Mouse (Mus musculus) c-Kit-positive CD71-negative TER-119-negative erythroid progenitor cells, embryonic 14.5 days (primary cell): ENCODE results near the gene Igf2bp1.
"Not testable (repeated sequence)": the region's sequence is repeated elsewhere in the genome, so short reads cannot be mapped to it uniquely, and the experiment has no call there.

Source experiments
- DNase-seq: peaks from one replicate; pipeline ENCODE4 v3.0.0-alpha.2; 2013; ENCODE audit warnings: low read depth

Igf2bp1 gene

GRCm38 (mm10) chr11:95959152-95959551, 46.6 kb downstream of the Igf2bp1 start:
- no peak for DNase-seq

- DNase-seq: no peak
Measured at GRCm38 (mm10) chr11:95958251-95958650, 47.5 kb downstream of the Igf2bp1 start.

GRCm38 (mm10) chr11:95957407-95957806, 48.3 kb downstream of the Igf2bp1 start:
- DNase-seq: no peak

GRCm38 (mm10) chr11:95953313-95953712, 52.4 kb downstream of the Igf2bp1 start:
- no peak for DNase-seq

- no peak for DNase-seq
Measured at GRCm38 (mm10) chr11:95945838-95946472, 59.8 kb downstream of the Igf2bp1 start.

GRCm38 (mm10) chr11:95939828-95940507, 65.8 kb downstream of the Igf2bp1 start:
- peak; percentile 20 for DNase-seq

GRCm38 (mm10) chr11:95936409-95936808, 69.3 kb downstream of the Igf2bp1 start:
- DNase-seq: no peak

GRCm38 (mm10) chr11:95932168-95932567, 73.6 kb downstream of the Igf2bp1 start:
- not testable (repeated sequence) for DNase-seq

- DNase-seq: no peak
Measured at GRCm38 (mm10) chr11:95926398-95926797, 79.3 kb downstream of the Igf2bp1 start.

GRCm38 (mm10) chr11:95925976-95926375, 79.8 kb downstream of the Igf2bp1 start:
- DNase-seq: no peak

- DNase-seq: no peak
Measured at GRCm38 (mm10) chr11:95924215-95924614, 81.5 kb downstream of the Igf2bp1 start.

- not testable (repeated sequence) for DNase-seq
Measured at GRCm38 (mm10) chr11:95923477-95923876, 82.3 kb downstream of the Igf2bp1 start.

GRCm38 (mm10) chr11:95921991-95922621, 83.6 kb downstream of the Igf2bp1 start:
- DNase-seq: no peak

- no peak for DNase-seq
Measured at GRCm38 (mm10) chr11:95916426-95916825, 89.3 kb downstream of the Igf2bp1 start.

GRCm38 (mm10) chr11:95915006-95915710, 90.6 kb downstream of the Igf2bp1 start:
- no peak for DNase-seq

GRCm38 (mm10) chr11:95914571-95914991, 91.2 kb downstream of the Igf2bp1 start, which contains the start of gene B4galnt2:
B4galnt2 (minus strand) TSS chr11:95914891.
- no peak for DNase-seq

- no peak for DNase-seq
Measured at GRCm38 (mm10) chr11:95913959-95914566, 91.7 kb downstream of the Igf2bp1 start.

GRCm38 (mm10) chr11:95911579-95911978, 94.2 kb downstream of the Igf2bp1 start:
- DNase-seq: no peak

GRCm38 (mm10) chr11:95907805-95908524, 97.8 kb downstream of the Igf2bp1 start:
- no peak for DNase-seq
